Comparison of ENCODE assay signal across 18 mouse cellular contexts in genomic region chr2:32187649-32188048, GRCm38 (mm10). TPM values are rescaled to one million over a fixed set of nuclear protein-coding genes. Genes with fewer than 3 reads are reported as not detected.
DNase-seq lines count a peak whose midpoint lies in the region; ATAC-seq and TF ChIP-seq lines count a peak whose summit lies in the region.
"Had no signal": no experiment of that assay in that cellular context is flagged by ENCODE, and none has a peak within 500 bp of the region (broad histone marks: within the 10 kb centered on the region; RNA-seq: fewer than 3 reads in every experiment).

No protein-coding gene starts in this region.

- H3K9ac ChIP-seq in hindbrain, postnatal 0 days (replicated peaks; ENCODE audit: low read length): no peak overlapping the region
- H3K9ac ChIP-seq in hindbrain, embryonic 12.5 days: no peak overlapping the region
- H3K9ac ChIP-seq: embryonic facial prominence, embryonic 15.5 days; liver, embryonic 14.5 days; lung, embryonic 15.5 days; neural tube, embryonic 13.5 days had no signal

- no peaks in the 10 kb centered on the region for H3K9me3 ChIP-seq in hindbrain, postnatal 0 days (ENCODE audit: low read length)
- no peaks in the 10 kb centered on the region for H3K9me3 ChIP-seq in hindbrain, embryonic 12.5 days (replicated peaks)
- H3K9me3 ChIP-seq: embryonic facial prominence, embryonic 15.5 days; heart, embryonic 10.5 days; hindbrain, embryonic 10.5 days; lung, embryonic 15.5 days; neural tube, embryonic 13.5 days had no signal

- peak overlapping the region; percentile 18; the same call in 1 of the 2 replicates for H3K27ac ChIP-seq in hindbrain, postnatal 0 days
- H3K27ac ChIP-seq in hindbrain, embryonic 12.5 days: no peak overlapping the region
- H3K27ac ChIP-seq: embryonic facial prominence, embryonic 15.5 days; heart, embryonic 10.5 days; hindbrain, embryonic 10.5 days; liver, embryonic 14.5 days; lung, embryonic 15.5 days; neural tube, embryonic 13.5 days had no signal

- 56% methylated on average over 7 of the region's 7 CpGs for WGBS in hindbrain, postnatal 0 days
- 90% methylated on average over 7 of the region's 7 CpGs for WGBS in hindbrain, embryonic 12.5 days

- no peak for TF ChIP-seq CTCF in hindbrain, postnatal 0 days (IDR thresholded peaks at IDR 0.05; ENCODE audit: low read depth)

- H3K4me3 ChIP-seq in hindbrain, postnatal 0 days (ENCODE audit: low read length): no peak overlapping the region
- no peak overlapping the region for H3K4me3 ChIP-seq in hindbrain, embryonic 12.5 days
- H3K4me3 ChIP-seq: embryonic facial prominence, embryonic 15.5 days; heart, embryonic 10.5 days; hindbrain, embryonic 10.5 days; lung, embryonic 15.5 days; neural tube, embryonic 13.5 days had no signal

- peaks cover 8% of the 10 kb centered on the region for H3K4me1 ChIP-seq in hindbrain, postnatal 0 days (ENCODE audit: insufficient read depth, low read length)
- peaks cover 8% of the 10 kb centered on the region for H3K4me1 ChIP-seq in hindbrain, embryonic 12.5 days

- ATAC-seq in hindbrain, postnatal 0 days: no peak
- no peak for ATAC-seq in hindbrain, embryonic 12.5 days (ENCODE audit: low FRiP score)
- no peak for ATAC-seq in granulocyte monocyte progenitor cell, adult 5-6 weeks (replicated peaks; ENCODE audit: poor library complexity, severe bottlenecking)

- H3K4me2 ChIP-seq in hindbrain, postnatal 0 days (ENCODE audit: low read depth, low read length): no peak overlapping the region
- H3K4me2 ChIP-seq in hindbrain, embryonic 12.5 days (replicated peaks): no peak overlapping the region
- H3K4me2 ChIP-seq: embryonic facial prominence, embryonic 15.5 days; lung, embryonic 15.5 days; midbrain, embryonic 11.5 days; neural tube, embryonic 13.5 days had no signal

- peak; percentile 59 for DNase-seq in hindbrain, postnatal 0 days (ENCODE audit: low spot score)
- peak; percentile 69 for DNase-seq in brain, adult 2 months (ENCODE audit: low read depth, low spot score)
- DNase-seq in cerebellum, postnatal 14 days: peak; percentile 65 to 73
- peak; percentile 70 for DNase-seq in gastrocnemius, postnatal 25 days
- DNase-seq in heart, adult 9 months (ENCODE audit: low spot score in 2 of 2): no peak
- DNase-seq: kidney, adult 2 months; kidney, postnatal 10 days; lung, postnatal 4 days; thymus, postnatal 36 days had no signal

- no peaks in the 10 kb centered on the region for H3K27me3 ChIP-seq in hindbrain, postnatal 0 days (ENCODE audit: insufficient read depth, low read length)
- H3K27me3 ChIP-seq in hindbrain, embryonic 12.5 days: no peaks in the 10 kb centered on the region
- H3K27me3 ChIP-seq: embryonic facial prominence, embryonic 15.5 days; lung, embryonic 15.5 days; neural tube, embryonic 13.5 days had no signal

- H3K36me3 ChIP-seq in hindbrain, postnatal 0 days (ENCODE audit: insufficient read depth, low read length): peaks cover 49% of the 10 kb centered on the region
- peaks cover 89% of the 10 kb centered on the region for H3K36me3 ChIP-seq in hindbrain, embryonic 12.5 days

RNA-seq across cellular contexts. Expression of gene Prrc2b, which starts 36.8 kb away (rescaled TPM):
- 188 and 206 TPM in 2 replicates for total RNA-seq in hindbrain, postnatal 0 days (2014; rRNA removed)
- 44.8 and 55.9 TPM in 2 replicates for polyA plus RNA-seq in hindbrain, postnatal 0 days (2015; fragmentation: Nextera tagmentation; extraction: Ambion mirVana)
- 111 and 114 TPM in 2 replicates for polyA plus RNA-seq in hindbrain, embryonic 12.5 days (2016; fragmentation: Nextera tagmentation; extraction: Ambion mirVana)
- 10 to 100 TPM; 67.0 to 69.6 TPM for total RNA-seq in gastrocnemius, postnatal 25 days (2021)
- 32.6 and 46.7 TPM in 2 replicates for total RNA-seq in granulocyte monocyte progenitor cell, adult 5-6 weeks (2014; fragmentation: Nextera tagmentation)
- total RNA-seq in granulocyte monocyte progenitor cell, adult 5-6 weeks (2017): 10.5 and 12.8 TPM in 2 replicates

RNA-seq across cellular contexts. Expression of gene Pomt1, which starts 48.7 kb away (rescaled TPM):
- total RNA-seq in hindbrain, postnatal 0 days (2014; rRNA removed): 41.2 and 41.8 TPM in 2 replicates
- polyA plus RNA-seq in hindbrain, postnatal 0 days (2015; fragmentation: Nextera tagmentation; extraction: Ambion mirVana): 18.0 and 19.4 TPM in 2 replicates
- polyA plus RNA-seq in hindbrain, embryonic 12.5 days (2016; fragmentation: Nextera tagmentation; extraction: Ambion mirVana): 25.5 and 25.9 TPM in 2 replicates
- 10 to 100 TPM; 13.7 to 14.7 TPM for total RNA-seq in gastrocnemius, postnatal 25 days (2021)
- 17.8 and 30.8 TPM in 2 replicates for total RNA-seq in granulocyte monocyte progenitor cell, adult 5-6 weeks (2014; fragmentation: Nextera tagmentation)
- total RNA-seq in granulocyte monocyte progenitor cell, adult 5-6 weeks (2017): 40.3 and 51.3 TPM in 2 replicates

Comparison
In these comparisons a context has a peak if more than half of its experiments do, and no peak if none do; other contexts are left out.
1. DNase-seq: peak in hindbrain, postnatal 0 days (single experiment), brain, adult 2 months (single experiment), cerebellum, postnatal 14 days (2 of 2) and gastrocnemius, postnatal 25 days (single experiment); none in heart, adult 9 months (0 of 2).